Mouse (Mus musculus) gastrocnemius, postnatal 10 days (tissue): ENCODE results near the gene Ofd1. TPM values are rescaled to one million over a fixed set of nuclear protein-coding genes. Genes with fewer than 3 reads are reported as not detected.
A peak's percentile ranks its signal among the peaks of the same experiment; 100 is the strongest.

Experiments used
- DNase-seq: peaks from one replicate; pipeline ENCODE4 v3.0.0; 2021; ENCODE audit warnings: mixed read lengths
- long read RNA-seq, 2 experiments: library from polyadenylated mRNA; stranded (forward); transcript quantifications; one replicate each; pipeline ENCODE4 v2.0.0; 2021
- total RNA-seq, 2 experiments: library from RNA; stranded (reverse); gene quantifications; 2 replicates each; pipeline ENCODE4 v1.2.3; 2021

The Ofd1 gene
- total RNA-seq, result 1 to 10 TPM; 6.0 to 7.9 TPM
- long read RNA-seq, experiment 1, full-length matches to known transcripts, result 22 of 23 reads
- long read RNA-seq, experiment 1, partial matches to known transcripts, result 1 of 23 reads
- long read RNA-seq, experiment 1, other reads (novel, unspliced or antisense), result 0 of 23 reads
- long read RNA-seq, experiment 2, full-length matches to known transcripts, result 8 of 12 reads
- long read RNA-seq, experiment 2, partial matches to known transcripts, result 2 of 12 reads
- long read RNA-seq, experiment 2, other reads (novel, unspliced or antisense), result 2 of 12 reads

DNA sequence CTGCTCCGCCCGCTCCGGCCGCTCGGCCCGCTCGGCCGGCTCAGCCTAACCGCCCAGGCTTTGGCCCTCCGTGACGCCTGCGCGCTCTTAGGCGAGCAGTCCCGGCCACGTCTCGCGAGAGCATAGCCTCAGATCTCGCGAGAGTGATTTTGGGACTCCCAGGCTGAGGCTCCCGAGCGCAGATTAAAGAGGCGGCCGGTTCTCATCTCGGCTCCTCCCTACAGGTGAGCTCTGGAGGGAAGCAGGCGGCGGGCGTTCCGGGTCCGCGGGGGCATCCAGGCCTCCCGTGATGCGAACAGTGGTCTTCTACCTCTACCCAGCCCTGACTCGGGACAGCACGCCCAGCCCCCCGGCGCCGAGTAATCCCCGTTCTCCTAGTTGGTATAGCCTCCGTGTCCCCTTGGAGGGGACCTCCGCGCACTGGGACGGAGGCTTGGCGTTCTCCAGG is at the start of gene Ofd1:
Gene Ofd1, minus strand, starts transcription at position 89 of the 448 bp plus-strand sequence.
- DNase-seq, result peak; percentile 86

DNA sequence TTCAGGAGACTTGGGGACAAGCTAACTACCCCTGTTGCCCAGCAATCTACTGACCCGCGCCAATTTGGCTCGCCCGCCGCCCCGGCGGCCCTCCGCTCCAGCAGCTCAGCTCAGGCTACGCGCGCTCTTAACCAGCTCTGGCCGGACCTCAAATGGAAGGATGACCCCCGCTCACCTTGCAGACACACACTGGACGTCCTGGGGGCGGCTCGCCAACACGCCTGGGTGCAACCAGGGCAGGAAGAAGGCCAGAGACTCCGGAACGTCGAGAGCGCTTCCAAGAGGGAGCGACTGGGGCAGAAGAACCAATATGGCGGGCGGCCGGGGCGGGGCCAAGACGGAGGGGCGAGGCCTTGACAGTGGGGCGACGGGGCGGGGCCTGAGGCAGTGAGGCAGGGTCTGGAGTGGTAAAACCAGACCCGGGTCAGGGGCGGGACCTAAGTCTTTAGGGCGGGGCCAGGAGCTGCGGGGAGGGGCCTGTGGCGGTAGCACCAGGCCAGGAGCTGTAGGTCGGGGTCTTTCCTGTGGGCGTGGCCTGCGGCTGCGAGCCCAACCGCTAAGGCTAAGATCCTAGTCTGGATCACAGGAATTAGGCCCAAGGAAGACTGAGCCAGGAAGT is 39.0 kb upstream of the Ofd1 start, which contains the start of gene Rab9:
Gene Rab9, minus strand, starts transcription at position 503 of the 619 bp plus-strand sequence.
- peak; percentile 90 for DNase-seq

DNA sequence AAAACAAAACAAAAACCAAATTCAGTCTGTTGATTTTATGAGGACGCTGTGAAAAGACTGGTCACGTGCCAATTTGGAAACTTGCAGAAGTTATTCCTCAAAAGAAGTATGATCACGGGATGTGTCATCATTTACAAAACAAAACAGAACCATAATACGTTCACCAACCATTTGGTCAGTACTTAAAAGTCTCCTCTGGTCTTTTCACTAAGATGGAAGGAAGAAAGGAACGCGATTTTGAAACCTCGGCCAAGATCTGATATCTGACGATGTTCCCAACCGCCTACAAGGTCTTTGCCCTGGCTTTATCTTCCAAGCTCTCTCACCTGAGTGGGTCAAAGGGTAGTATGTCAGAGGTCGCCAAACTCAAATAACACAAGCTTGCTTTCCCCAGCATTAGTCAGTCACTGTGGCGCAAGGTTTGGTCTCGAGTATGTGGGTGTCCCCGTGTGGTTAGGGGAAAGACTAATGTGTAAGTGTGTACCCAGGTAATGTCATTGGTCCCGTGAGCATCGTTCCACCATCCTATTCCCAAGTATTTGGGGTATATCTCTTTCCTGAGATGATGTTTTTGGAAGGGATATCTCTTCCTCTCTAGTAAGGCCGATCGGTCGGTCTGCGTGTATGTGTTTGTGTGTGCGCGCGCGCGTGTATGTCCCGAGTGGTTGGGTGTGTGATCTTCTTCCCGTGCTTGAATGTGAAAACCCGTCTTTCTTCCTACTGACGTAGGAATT is 38.3 kb upstream of the Ofd1 start:
- no peak for DNase-seq

DNA sequence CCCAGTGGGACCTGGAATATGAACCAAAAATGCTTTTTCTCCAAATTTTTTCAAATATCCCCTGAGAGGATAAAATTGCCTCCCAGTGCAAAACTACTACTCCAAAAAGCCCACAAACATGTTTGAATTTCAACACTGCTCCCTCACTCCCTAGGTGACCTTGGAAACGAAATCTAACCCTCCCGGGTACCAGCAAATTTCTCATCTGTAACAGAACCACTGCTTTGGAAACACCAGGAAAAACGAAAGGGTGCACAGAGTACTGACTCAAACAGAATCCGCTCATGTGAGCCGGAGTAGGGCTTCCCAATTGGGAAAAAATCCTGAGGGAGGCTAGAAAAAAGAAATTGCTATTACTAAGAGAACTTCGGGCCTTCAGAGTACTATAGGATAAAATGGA is 36.9 kb upstream of the Ofd1 start:
- no peak for DNase-seq

DNA sequence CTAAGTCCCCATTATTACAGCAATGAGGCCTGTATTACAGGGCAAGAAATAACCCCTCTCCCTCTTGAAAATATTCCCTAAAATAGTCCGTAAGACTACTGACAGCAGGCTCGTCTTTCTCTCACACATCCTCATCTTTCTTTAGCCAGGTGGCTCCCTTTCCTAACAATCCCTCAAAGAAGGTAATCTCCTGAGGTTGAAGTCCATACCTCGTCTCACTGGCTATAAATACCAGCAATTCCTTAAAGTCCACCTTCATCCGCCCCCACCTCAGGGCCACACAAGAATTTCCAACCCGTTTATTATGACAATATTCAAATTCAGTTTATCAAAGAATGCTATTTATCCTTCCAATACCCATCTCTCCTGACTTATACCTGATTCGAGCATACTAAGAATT is 32.1 kb upstream of the Ofd1 start:
- DNase-seq, result no peak

DNA sequence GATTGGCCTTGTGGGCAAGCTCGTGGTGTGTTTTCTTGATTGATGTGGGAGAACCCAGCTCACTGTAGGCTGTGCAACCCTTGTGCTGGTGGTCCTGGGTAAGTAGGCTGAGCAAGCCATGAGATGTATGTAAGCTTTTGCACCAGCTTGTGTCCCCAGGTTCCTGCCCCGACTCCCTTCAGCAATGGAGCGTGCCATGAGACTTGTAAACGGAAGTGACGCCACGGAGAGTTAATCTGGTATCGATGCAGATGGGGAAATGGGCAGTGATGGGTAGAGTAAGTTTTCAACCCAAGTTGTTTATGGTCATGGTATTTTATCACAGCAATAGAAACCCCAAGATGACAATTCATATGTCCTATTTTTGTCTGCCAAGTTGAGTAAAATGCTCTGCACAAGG is 27.8 kb upstream of the Ofd1 start:
- DNase-seq, result no peak

DNA sequence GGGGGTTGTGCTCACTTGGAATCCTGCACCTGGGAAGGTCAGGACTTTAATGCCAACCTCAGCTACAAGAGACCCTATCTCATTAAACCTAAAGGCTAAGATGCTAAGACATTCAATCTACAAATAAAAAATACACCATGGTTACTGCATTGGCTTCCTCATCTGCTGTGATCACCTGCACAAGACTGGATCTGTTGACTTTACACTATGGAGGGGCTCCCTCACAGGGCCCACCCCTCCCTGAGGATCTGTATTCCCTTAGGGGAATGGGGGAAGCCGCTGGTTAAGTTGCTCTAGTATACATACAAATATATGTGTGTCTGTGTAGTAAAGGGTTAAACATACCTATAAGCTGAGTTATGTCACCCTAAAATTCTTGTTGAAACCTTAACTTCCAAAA is 15.0 kb upstream of the Ofd1 start:
- DNase-seq, result no peak

DNA sequence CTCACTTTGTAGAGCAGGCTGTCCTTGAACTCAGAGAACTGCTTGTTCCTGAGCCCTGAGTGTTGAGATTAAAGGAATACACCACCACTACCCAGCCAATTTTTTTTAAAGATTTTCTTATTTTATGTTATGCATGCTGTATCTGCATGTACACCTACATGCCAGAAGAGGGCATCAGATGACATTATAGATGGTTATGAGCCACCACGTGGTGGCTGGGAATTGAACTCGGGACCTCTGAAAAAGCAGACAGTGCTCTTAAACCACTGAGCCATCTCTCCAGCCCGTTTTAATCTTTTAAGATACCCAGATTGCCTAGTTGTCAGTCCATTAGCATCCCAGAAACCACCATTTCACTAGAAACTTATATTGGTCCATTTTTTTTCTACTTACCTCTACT is 13.8 kb upstream of the Ofd1 start:
- no peak for DNase-seq

DNA sequence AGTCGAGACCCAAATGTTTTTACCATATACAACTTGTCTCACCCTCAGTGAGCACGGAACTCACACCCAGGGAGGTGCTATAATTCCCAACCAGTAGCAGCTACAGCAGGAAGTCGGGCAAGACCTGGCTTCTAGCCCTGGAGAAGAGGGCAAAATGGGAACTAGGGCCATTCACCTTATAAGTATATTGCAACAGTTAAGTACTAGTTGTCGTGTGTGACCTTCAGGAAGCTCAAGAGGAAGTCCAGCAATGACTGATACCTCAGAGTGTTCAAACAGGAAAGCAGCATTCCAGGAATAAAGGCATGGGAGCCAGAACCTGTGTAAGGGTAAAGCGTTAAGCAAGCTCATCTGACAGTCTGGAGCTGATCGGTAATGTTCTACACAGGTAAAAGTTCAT is 13.0 kb upstream of the Ofd1 start:
- no peak for DNase-seq

DNA sequence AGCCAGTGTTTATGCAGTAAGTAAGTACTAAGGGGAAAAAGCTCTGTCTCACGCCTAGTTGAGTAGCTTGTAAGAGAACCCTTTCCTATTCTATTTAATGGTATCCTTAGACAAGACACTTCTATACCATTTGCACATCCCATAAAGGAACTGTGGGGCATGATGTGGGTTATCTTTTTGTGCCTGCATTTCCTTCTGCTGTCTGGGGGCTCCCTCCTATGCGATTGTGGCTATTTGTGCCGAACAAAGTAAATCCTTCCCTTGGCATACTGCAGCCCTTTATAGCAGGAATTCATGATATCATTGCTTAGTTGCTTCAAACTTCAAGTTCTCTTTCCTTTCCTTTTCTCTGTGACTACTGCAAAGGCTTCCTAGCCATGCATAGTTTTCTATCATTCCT is 4.0 kb upstream of the Ofd1 start:
- no peak for DNase-seq

DNA sequence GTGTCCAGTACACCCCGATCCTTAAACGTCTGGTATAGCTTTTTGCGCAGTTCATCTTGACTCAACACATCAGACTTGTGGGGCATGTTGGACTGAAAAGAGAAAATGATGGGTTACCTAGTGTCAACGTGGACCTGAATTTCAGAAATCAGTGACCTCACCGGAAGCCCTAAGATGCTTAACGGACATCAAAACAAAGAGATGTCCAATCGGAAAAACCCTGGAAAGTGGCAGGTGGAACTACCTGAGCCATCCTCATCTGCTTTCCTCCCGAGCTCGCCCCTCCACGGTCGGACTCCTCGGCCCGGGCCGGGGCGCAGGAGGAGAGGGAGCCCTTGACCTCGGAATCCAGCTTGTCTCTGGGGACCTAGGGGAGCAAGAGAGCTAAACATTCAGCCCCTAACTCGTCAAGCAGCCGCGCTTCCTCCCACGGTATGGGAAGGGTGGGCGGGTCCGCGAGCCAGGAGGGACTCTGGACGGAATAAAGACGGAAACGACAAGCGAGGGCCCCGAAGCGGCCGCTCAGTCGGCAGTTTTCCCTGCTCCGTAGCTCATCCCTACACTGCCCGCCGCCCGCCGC is 378 bp downstream of the Ofd1 start, which contains the start of gene Trappc2:
Gene Trappc2, plus strand, starts transcription at position 539 of the 580 bp plus-strand sequence.
- DNase-seq, result no peak

DNA sequence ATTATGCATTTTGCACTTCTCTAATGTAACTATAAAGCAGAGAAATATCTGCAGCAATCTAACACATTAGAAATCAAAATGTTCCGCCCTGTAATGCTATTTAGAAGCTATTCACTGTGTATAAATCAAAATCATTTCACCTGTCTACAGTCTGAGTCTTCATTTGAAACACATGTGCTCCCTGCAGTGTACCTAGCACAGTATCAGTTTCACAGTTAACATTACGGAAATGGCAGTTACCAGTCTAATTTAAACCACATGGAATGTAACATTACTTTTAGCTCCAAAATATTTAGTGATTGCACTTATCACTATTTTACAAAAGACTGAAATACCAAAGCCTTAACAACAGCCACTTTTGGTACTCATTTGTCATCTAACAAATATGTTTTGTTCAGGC is 5.7 kb downstream of the Ofd1 start:
- DNase-seq, result no peak

DNA sequence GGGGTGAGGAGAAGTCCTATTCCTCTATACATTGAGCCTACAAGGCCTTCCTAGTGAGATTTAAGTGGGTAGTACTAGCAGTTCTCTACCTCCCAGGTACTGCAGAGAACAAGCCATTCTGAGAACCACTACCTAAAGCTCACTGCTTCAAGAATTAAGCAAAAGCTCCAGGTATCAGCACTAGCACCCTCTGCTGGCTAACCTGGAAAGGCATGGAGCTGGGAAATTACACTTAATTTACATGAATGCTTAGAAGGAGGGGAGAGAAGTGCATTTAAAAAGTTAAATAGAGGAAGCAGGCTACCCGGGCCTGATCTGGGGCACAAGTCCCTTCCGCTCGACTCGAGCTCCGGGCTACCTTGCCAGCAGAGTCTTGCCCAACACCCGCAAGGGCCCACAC is 24.3 kb downstream of the Ofd1 start:
- DNase-seq, result peak; percentile 8

DNA sequence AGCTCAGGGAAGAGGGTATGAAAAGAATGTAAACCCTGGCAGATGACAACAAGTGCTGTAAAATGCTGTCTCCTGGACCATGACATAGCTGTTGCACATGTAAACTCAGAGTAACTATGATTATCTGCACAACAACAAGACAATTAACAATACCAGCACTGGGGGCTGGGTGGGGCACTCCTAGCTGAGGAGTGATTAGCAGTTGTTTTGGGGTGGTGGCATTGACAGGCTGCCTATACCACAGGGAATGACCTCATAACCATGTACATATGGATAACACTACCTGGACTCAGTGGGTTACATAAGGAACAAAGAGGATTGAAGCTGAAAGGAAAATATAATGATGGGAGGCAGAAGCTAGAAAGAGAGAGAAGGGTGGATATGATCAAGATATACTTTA is 32.6 kb downstream of the Ofd1 start:
- DNase-seq, result no peak

DNA sequence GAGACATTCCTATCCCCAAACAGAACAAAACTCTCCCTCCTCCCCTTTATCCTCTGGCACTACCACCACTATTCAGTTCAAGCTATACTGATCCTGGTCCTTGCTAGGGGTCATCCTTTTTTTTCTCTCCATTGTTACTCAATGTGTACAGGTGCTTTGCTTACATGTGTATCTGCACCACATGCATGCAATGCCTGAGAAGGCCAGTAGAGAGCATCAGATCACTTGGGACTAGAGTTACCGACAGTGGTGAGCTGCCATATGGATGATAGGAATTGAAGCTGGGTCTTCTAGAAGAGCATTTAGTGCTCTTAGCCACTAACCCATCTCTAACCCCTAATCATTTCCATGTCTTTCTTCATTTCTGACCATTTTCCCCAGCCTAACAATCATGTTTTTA is 46.8 kb downstream of the Ofd1 start:
- DNase-seq, result no peak

DNA sequence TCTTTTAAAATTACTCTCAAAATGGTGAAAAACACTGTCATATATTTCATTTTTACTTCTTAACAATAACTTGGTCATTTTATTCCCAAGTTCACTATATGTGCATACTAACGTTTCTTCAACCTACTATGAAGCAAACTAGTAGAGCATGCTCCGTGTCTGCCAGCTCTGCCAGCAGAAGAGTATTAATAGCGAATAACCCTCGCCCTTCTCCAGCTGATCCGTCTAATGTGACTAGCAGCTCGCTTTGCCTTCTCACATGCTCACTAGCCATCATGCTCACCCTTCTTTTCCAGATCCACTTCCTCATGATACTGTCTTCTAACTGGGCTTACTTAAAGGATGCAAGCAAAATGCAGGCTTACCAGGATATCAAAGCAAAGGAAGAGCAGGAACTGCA is 53.8 kb downstream of the Ofd1 start:
- no peak for DNase-seq

DNA sequence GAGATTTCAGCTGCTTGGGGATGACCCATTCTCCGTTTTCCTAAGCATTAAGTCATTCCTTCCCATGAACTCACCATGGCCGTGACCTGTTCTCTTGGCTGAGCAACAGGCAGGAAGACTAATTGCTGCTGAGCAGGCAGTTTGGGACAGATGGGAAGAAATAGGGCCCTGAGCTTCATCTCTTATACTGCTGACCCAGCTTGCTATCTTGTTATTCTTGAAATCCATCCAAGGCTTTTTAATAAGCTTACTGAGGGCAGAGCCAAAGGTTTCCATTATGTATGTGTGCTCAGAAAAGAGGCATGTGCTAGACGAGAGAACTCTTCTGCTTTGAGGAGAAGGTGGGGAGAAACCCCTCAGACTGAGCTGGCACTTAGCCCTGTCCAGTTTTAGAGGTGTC is 55.6 kb downstream of the Ofd1 start:
- peak; percentile 5 for DNase-seq

DNA sequence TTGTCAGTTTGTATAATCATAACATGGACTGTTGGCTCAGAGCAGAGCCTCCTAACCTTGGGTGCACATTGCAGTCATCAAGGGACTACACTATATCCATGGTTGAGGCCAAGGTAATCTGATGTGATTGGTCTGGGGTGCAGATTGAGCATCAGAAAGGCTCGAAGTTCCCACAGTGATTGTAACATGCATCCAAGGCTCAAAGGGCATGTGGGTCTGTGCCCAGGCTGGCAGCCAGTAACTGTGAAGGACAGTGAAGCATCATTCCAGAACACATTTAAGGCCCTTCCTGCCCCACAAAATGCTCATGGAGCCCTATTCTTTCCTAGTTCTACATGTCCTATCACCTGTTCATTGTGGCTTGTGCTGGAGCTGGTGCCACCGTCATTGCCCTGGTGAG is 56.9 kb downstream of the Ofd1 start:
- no peak for DNase-seq

DNA sequence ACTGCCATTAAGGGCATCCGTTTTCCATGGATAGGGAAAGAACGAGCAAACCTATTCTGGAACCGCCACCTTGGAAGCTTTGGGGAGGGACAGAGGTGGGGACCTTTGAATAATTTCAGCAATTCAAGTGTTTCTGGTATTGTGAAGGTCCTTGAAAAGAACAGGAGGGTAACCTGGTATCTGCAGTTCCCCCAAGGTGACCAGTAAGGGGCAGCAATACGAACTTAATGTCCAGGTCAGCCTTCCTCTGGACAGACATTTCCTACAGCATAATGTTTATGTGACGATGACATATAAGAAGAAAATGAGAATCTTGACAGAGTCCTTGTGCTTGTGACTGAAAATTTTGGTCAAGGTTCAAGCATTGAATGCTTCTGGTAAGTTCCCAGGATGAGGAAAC is 61.9 kb downstream of the Ofd1 start:
- no peak for DNase-seq

DNA sequence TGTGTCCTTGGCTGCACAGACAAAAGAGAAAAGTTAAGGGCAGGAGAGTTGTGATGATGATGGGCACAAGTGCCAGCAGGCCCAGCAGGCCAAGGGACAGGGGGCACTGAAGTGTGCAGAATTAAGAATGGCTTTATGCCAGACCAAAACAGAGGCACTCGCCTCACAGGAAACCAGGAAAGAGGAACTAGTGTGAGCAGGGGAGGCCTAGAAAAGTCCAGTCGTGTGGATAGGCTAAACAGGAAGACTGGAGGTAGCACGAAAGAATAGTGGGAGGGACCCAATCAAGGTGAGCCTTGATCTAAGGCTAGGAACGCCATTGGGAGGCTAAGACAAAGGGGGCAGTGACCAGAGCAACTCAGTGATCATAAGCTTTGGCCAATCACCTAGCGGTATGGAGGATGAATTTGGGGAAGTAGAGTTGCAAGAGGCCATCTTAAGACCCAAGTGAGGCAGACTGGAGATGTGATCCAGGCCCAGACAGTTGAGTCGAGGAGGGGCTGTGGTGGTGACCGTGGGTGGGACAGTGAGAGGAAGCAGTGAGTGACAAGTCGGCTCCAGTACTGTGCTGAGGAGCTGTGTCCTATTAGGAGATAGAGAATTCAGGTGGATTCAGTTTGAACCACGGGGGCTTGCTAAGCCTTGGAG is 63.7 kb downstream of the Ofd1 start:
- no peak for DNase-seq

DNA sequence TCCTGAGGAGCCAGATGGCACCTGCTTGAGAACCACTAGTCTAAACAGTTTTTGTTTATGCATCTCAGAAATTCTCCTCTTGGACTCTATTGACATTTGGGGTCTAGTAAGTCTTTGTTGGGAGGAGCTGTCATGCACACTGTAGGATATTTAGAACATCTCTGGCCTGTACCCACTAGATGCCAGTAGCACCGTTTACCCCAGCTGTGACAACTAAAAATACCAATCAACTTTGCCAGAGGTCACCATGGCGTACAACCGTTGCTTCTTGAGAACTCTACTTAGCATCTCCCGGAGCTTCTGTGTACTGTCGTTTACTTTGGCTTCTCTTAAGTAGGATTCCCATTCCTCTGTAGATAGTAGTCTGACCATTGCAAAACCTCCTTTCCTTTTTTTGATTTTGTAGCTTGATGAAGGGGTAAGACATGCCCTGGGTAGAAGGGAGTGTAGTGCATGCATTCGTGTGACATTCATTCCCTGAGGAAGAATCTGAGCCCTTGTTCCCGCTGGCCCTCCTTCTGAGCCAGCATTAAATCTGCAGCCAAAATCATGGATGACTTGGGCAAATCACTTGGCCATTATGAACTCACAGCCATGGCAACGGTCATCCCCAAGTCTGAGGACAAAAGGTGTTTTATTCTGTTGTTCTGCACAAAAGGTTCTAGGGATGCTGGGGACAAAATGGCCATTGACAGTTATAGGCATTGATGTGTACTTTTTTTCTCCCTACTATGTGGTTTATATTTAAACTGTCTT is 74.9 kb downstream of the Ofd1 start:
- DNase-seq, result no peak

DNA sequence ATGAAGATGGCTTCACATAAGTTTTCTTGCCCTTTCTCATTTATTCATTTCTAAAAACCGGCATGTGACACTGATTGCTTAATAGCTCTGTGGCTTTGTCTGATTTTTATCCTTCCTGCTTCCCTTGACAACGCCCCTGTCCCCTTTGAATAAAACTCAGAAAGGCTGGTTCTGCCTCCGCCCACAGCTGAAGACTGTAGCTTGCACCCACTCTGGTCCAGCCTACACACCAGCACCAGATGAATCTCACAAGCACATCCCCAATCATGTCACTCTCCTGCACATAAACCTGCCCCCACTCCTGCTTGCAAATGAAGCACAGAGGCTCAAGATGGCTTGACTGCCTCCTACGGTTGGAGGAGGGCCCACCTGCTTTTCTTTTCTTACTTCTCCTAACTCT is 80.0 kb downstream of the Ofd1 start:
- no peak for DNase-seq
